Mouse (Mus musculus) small intestine, adult 2 months (tissue): ENCODE data around the gene Evi2b. TPM values are rescaled to one million over a fixed set of nuclear protein-coding genes. Genes with fewer than 3 reads are reported as not detected.

Experiments
- H3K27ac ChIP-seq: fragments of 200-500 bp; 2 replicates; pipeline ENCODE4 v1.5.1; 2012; ENCODE audit warnings: low read depth, low read length, control low read depth, inconsistent platforms; ENCODE audit not compliant: insufficient read depth
- H3K27me3 ChIP-seq: fragments of 200-500 bp; 2 replicates; pipeline ENCODE4 v1.6.1; 2012; ENCODE audit warnings: mild to moderate bottlenecking, moderate library complexity, low read length, inconsistent platforms; ENCODE audit not compliant: control insufficient read depth, insufficient read depth
- H3K36me3 ChIP-seq: fragments of 200-500 bp; 2 replicates; pipeline ENCODE4 v1.6.1; 2012; ENCODE audit warnings: mild to moderate bottlenecking, low read length, control low read depth, inconsistent platforms; ENCODE audit not compliant: control insufficient read depth, insufficient read depth
- H3K4me1 ChIP-seq: fragments of 200-500 bp; 2 replicates; pipeline ENCODE4 v1.6.1; 2012; ENCODE audit warnings: low read length, inconsistent platforms, mixed read lengths; ENCODE audit not compliant: control insufficient read depth, insufficient read depth, insufficient read length
- H3K4me3 ChIP-seq: fragments of 200-500 bp; 2 replicates; pipeline ENCODE4 v1.5.1; 2012; ENCODE audit warnings: low read depth, mild to moderate bottlenecking, control low read depth, inconsistent platforms, low read length, moderate library complexity
- CTCF ChIP-seq: fragments of 200-500 bp; IDR thresholded peaks from 2 replicates; pipeline ENCODE4 v1.5.1; 2012; ENCODE audit warnings: low read depth, mild to moderate bottlenecking, control low read depth, inconsistent platforms, low read length, moderate library complexity, mixed read lengths; ENCODE audit not compliant: insufficient replicate concordance, insufficient read length; ENCODE audit errors: extremely low read depth
- POLR2A ChIP-seq: fragments of 200-500 bp; IDR thresholded peaks from 2 replicates; pipeline ENCODE4 v1.6.1; 2012; ENCODE audit warnings: low read depth, mild to moderate bottlenecking, control low read depth, inconsistent platforms, low read length, moderate library complexity
- WGBS: fragments of 180-500 bp; shearing (Covaris S2); methylation state at CpG from one replicate; pipeline ENCODE4 v1.1.7; 2018; 5-methylcytosine and 5-hydroxymethylcytosine counted together
- polyA plus RNA-seq: library from polyadenylated mRNA; depleted of rRNA; stranded (reverse); fragments of >200 nt; gene quantifications from 2 replicates; pipeline ENCODE4 v1.2.3, GENCODE M21; 2012; rRNA removed

Evi2b gene
- polyA plus RNA-seq, 1 experiment: 5.3 TPM

DNA sequence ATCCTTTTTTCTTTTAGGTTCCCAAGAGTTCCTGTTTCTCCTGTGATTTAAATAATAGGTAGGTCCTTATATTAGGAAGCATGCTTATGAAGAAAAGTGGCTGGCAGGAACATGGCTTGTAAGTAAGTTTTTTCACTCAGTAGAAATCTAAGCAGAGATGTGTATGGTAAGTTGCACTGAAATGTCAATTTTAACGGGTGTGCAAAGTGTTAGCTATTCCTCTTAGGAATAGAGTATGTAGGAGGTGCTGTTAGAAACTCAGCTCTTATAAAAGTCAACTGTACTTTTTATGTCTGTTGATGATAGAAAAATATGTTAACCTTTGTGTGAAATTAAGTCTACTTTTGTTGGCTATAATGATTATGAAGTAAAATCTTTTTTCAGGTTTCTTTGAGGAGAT is 55.5 kb downstream of the Evi2b start:
- Histone ChIP-seq H3K4me3 (no peak overlapping the region), H3K4me1 (no peaks in the 10 kb centered on the region), H3K36me3 (peaks cover 21% of the 10 kb centered on the region), H3K27me3 (no peaks in the 10 kb centered on the region), H3K27ac (no peak overlapping the region)
- TF ChIP-seq POLR2A (no peak), CTCF (no peak)
- 70% methylated on average over 1 of the region's 1 CpGs for WGBS

Other genes starting within 250 kb of the Evi2b start
- not detected in 2 replicates for gene Gm9964, start 226.9 kb downstream of the Evi2b start, polyA plus RNA-seq
- gene Nf1, start 184.1 kb downstream of the Evi2b start, polyA plus RNA-seq: 3.5 and 7.0 TPM in 2 replicates
- not detected in 2 replicates for gene Omg, start 19.7 kb downstream of the Evi2b start, polyA plus RNA-seq
- 0.34 and 1.7 TPM in 2 replicates for gene Evi2, start 6.8 kb upstream of the Evi2b start, polyA plus RNA-seq
- 3.1 and 4.0 TPM in 2 replicates for gene Evi2a, start 6.8 kb upstream of the Evi2b start, polyA plus RNA-seq
- 11.2 and 13.8 TPM in 2 replicates for gene Rab11fip4, start 67.5 kb upstream of the Evi2b start, polyA plus RNA-seq